In the genomic region with DNA sequence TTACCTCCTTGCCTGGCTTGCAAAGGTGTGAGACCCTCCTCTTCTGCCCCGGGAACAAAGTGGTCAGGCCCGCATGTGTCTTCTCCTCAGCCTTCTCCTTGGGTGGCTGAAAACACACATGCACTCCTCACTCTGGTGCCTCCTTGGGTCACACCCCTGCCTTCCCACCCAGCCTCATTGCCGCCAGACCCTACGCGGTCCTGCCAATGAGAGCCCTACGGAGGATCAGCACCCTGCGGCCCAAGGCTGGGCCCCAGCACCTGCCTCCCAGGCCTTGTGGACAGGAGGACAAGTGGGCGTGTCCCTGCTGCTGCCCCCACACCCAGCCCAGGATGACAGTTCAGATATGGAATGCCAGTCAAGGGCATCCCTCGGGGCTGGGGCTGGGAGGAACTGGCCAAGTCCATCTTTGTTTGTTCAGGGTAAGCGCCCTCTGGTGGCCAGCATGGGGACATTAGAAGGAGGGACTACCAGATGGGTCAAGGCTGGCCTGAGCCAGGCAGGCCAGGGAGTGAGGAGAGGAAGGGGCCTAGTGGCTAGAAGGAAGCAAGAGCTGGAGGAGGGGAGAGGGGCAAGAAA, we compare ENCODE assay signal across 1 mouse cellular context.
A peak's percentile ranks its signal among the peaks of the same experiment; 100 is the strongest.
TF ChIP-seq lines count a peak whose summit lies in the region.

No protein-coding gene starts in this region.

TF ChIP-seq in CH12.LX, 34 proteins besides CTCF, POLR2A, EP300 and RAD21:
- TF ChIP-seq SMC3 (IDR thresholded peaks at IDR 0.05; ENCODE audit: low read depth, low read length): peak; percentile 71
- 0 out of 2 replicates have a peak, but pooled peaks have one; percentile 14 for TF ChIP-seq IRF4 (IDR thresholded peaks at IDR 0.05; ENCODE audit: low read depth, low read length)
- no peak for TF ChIP-seq SIN3A (IDR thresholded peaks at IDR 0.05; ENCODE audit: low read length)
